Mouse (Mus musculus) limb, embryonic 14.5 days (tissue): ENCODE data around the gene Mbnl1. TPM values are rescaled to one million over a fixed set of nuclear protein-coding genes. Genes with fewer than 3 reads are reported as not detected.
A peak's percentile ranks its signal among the peaks of the same experiment; 100 is the strongest.

Source experiments
- ATAC-seq: fragments of 200-750 bp; cut with Nextera tagmentation; 2 replicates; pipeline ENCODE4 v1.8.0; 2017; ENCODE audit warnings: low read depth, moderate number of reproducible peaks, moderate TSS enrichment; ENCODE audit not compliant: low FRiP score
- DNase-seq: peaks from one replicate; pipeline ENCODE4 v3.0.0-alpha.2; 2015; ENCODE audit warnings: low spot score
- H3K27ac ChIP-seq: fragments of 300-500 bp; sonication (generic); replicated peaks from 2 replicates; pipeline ENCODE4 v1.5.1; 2014; ENCODE audit warnings: low read depth, mild to moderate bottlenecking, low read length, moderate library complexity, mixed read lengths
- H3K27me3 ChIP-seq: fragments of 300-500 bp; sonication (generic); 2 replicates; pipeline ENCODE4 v1.6.1; 2014; ENCODE audit warnings: low read length, mixed read lengths; ENCODE audit not compliant: control insufficient read depth, insufficient read depth
- H3K36me3 ChIP-seq: fragments of 300-500 bp; sonication (generic); 2 replicates; pipeline ENCODE4 v1.6.1; 2014; ENCODE audit warnings: mild to moderate bottlenecking, low read length, moderate library complexity, mixed read lengths; ENCODE audit not compliant: control insufficient read depth, insufficient read depth
- H3K4me1 ChIP-seq: fragments of 300-500 bp; sonication (generic); 2 replicates; pipeline ENCODE4 v1.6.1; 2014; ENCODE audit warnings: antibody characterized with exemption, low read length, mixed read lengths; ENCODE audit not compliant: control insufficient read depth, insufficient read depth
- H3K4me2 ChIP-seq: fragments of 300-500 bp; sonication (generic); replicated peaks from 2 replicates; pipeline ENCODE4 v1.6.1; 2014; ENCODE audit warnings: low read depth, mild to moderate bottlenecking, low read length, moderate library complexity; ENCODE audit not compliant: severe bottlenecking
- H3K4me3 ChIP-seq: fragments of 300-500 bp; sonication (generic); replicated peaks from 2 replicates; pipeline ENCODE4 v1.5.1; 2014; ENCODE audit warnings: low read length
- H3K9ac ChIP-seq: fragments of 300-500 bp; sonication (generic); 2 replicates; pipeline ENCODE4 v1.6.1; 2014; ENCODE audit warnings: mild to moderate bottlenecking, low read depth, low read length, moderate library complexity; ENCODE audit not compliant: severe bottlenecking
- H3K9me3 ChIP-seq: fragments of 300-500 bp; sonication (generic); 2 replicates; pipeline ENCODE4 v1.6.1; 2016; ENCODE audit warnings: low read length; ENCODE audit not compliant: control insufficient read depth
- POLR2A ChIP-seq: fragments of 200-500 bp; IDR thresholded peaks from 2 replicates; pipeline ENCODE4 v1.8.0; 2012; ENCODE audit warnings: inconsistent platforms, mild to moderate bottlenecking, moderate library complexity, borderline replicate concordance; ENCODE audit not compliant: insufficient read depth, insufficient read length; ENCODE audit errors: extremely low read depth
- WGBS: fragments of 180-500 bp; shearing (Covaris S2); extraction: QIAGEN DNeasy Blood & Tissue Kit; methylation state at CpG from one replicate; pipeline ENCODE4 v1.1.7; 2014; 5-methylcytosine and 5-hydroxymethylcytosine counted together
- polyA plus RNA-seq, 2 experiments: library from polyadenylated mRNA; depleted of rRNA in 1 of 2; stranded (reverse) in 1 of 2; unstranded in 1 of 2; fragments of >200 nt; fragmentation: Nextera tagmentation in 1 of 2; extraction: Ambion mirVana in 1 of 2; gene quantifications; 2 replicates each; pipeline versions ENCODE4 v1.2.1 to v1.2.3; 2012 to 2014

Gene Mbnl1
- polyA plus RNA-seq, 2 experiments, result 40.2 to 124 TPM

DNA sequence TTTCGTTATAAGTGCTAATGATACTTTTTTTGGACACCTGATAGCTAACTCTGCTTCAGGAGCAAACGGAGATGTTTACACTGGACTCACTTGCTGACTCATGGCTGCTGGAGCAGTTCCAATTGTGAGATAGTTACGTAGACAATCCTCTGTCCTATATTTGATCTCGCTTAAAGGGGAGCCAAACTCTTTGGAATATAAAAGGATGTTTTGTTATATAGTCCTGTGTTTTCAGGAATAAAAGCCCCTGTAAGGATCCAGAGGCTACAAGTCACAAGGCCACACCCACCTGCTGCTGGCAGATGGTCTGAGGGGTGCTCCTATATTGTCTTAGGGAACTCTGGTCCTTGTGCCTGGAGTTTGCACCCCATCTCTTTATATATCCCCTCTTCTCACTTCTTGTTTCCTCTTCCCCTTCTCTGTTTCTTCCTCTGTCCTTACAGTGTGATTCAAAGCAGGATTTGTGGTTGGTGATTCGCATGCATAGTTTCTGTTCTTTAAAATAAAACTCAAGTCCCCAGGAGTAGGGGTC, 97.9 kb downstream of the Mbnl1 start:
- DNase-seq (no peak), ATAC-seq (no peak)
- no peak overlapping the region for H3K27ac ChIP-seq
- H3K9ac ChIP-seq, result no peak overlapping the region
- H3K27me3 ChIP-seq, result no peaks in the 10 kb centered on the region
- H3K4me3 ChIP-seq, result no peak overlapping the region
- no peaks in the 10 kb centered on the region for H3K9me3 ChIP-seq
- peaks cover 9% of the 10 kb centered on the region for H3K4me1 ChIP-seq
- no peaks in the 10 kb centered on the region for H3K36me3 ChIP-seq
- H3K4me2 ChIP-seq, result no peak overlapping the region
- no peak for TF ChIP-seq POLR2A
- 72% methylated on average over 5 of the region's 5 CpGs for whole genome bisulfite sequencing

- no peak for ATAC-seq
- H3K4me2 ChIP-seq, result no peak overlapping the region
- H3K9me3 ChIP-seq, result no peaks in the 10 kb centered on the region
- TF ChIP-seq POLR2A, result no peak
- no peaks in the 10 kb centered on the region for H3K36me3 ChIP-seq
- no peaks in the 10 kb centered on the region for H3K27me3 ChIP-seq
- peaks cover 17% of the 10 kb centered on the region for H3K4me1 ChIP-seq
- H3K9ac ChIP-seq, result no peak overlapping the region
- DNase-seq, result no peak
- 88% methylated on average over 1 of the region's 1 CpGs for WGBS
- H3K4me3 ChIP-seq, result no peak overlapping the region
- no peak overlapping the region for H3K27ac ChIP-seq
Observed at GRCm38 (mm10) chr3:60571493-60571892, 98.9 kb downstream of the Mbnl1 start.

- 80% methylated on average over 9 of the region's 9 CpGs for WGBS
- DNase-seq, result no peak
- Histone ChIP-seq H3K27me3 (no peaks in the 10 kb centered on the region), H3K27ac (no peak overlapping the region), H3K9ac (no peak overlapping the region), H3K36me3 (no peaks in the 10 kb centered on the region), H3K9me3 (no peaks in the 10 kb centered on the region), H3K4me1 (peaks cover 22% of the 10 kb centered on the region), H3K4me3 (no peak overlapping the region), H3K4me2 (no peak overlapping the region)
- no peak for TF ChIP-seq POLR2A
- ATAC-seq, result no peak
Observed at GRCm38 (mm10) chr3:60574199-60574598, 101.6 kb downstream of the Mbnl1 start.

GRCm38 (mm10) chr3:60574849-60575524, 102.4 kb downstream of the Mbnl1 start:
- Histone ChIP-seq H3K27ac (no peak overlapping the region), H3K4me3 (no peak overlapping the region), H3K9me3 (no peaks in the 10 kb centered on the region), H3K4me1 (peaks cover 20% of the 10 kb centered on the region), H3K9ac (no peak overlapping the region), H3K4me2 (no peak overlapping the region), H3K27me3 (no peaks in the 10 kb centered on the region), H3K36me3 (no peaks in the 10 kb centered on the region)
- WGBS, result 75% methylated on average over 4 of the region's 4 CpGs
- ATAC-seq (no peak), DNase-seq (no peak)
- TF ChIP-seq POLR2A, result no peak

DNA sequence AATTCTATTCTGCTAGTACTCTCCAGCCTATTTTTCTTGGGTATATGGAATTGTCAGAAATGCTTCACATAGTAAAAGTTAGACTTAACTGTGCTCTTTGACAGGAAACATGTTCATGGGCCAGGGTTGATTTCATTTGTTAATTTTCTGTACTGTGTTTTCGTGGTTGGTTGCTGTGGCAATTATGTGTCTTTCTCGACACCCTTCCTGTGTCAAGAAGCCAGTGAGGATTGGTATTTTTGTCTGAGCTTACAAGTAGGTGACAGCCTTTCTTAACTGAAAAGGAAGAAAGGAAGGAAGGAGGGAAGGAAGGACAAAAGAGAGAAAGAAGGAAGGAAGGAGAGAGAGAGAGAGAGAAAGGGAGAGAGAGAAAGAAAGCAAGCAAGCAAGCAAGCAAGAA, 103.3 kb downstream of the Mbnl1 start:
- H3K4me3 ChIP-seq, result no peak overlapping the region
- no peaks in the 10 kb centered on the region for H3K36me3 ChIP-seq
- ATAC-seq (no peak), DNase-seq (no peak)
- 44% methylated on average over 2 of the region's 2 CpGs for WGBS
- H3K27me3 ChIP-seq, result no peaks in the 10 kb centered on the region
- 0 out of 2 replicates have a peak overlapping the region, but pooled peaks have one; percentile 8 for H3K4me2 ChIP-seq
- TF ChIP-seq POLR2A, result no peak
- H3K9me3 ChIP-seq, result no peaks in the 10 kb centered on the region
- peaks cover 27% of the 10 kb centered on the region for H3K4me1 ChIP-seq
- H3K27ac ChIP-seq, result 0 out of 2 replicates have a peak overlapping the region, but pooled peaks have one; percentile 15
- H3K9ac ChIP-seq, result no peak overlapping the region
